Mouse (Mus musculus) liver, embryonic 15.5 days (tissue): ENCODE results near the gene Zmpste24. TPM values are rescaled to one million over a fixed set of nuclear protein-coding genes. Genes with fewer than 3 reads are reported as not detected.

Experiments used
- ATAC-seq: fragments of 200-750 bp; cut with Nextera tagmentation; 2 replicates; pipeline ENCODE4 v1.8.0; 2017; ENCODE audit warnings: moderate number of reproducible peaks, mild to moderate bottlenecking, moderate library complexity; ENCODE audit not compliant: insufficient read depth
- H3K27ac ChIP-seq: fragments of 300-500 bp; sonication (generic); replicated peaks from 2 replicates; pipeline ENCODE4 v1.5.1; 2015; ENCODE audit warnings: mild to moderate bottlenecking, inconsistent platforms
- H3K27me3 ChIP-seq: fragments of 300-500 bp; sonication (generic); 2 replicates; pipeline ENCODE4 v1.6.1; 2015; ENCODE audit warnings: mild to moderate bottlenecking, inconsistent platforms
- H3K36me3 ChIP-seq: fragments of 300-500 bp; sonication (generic); replicated peaks from 2 replicates; pipeline ENCODE4 v1.6.1; 2015; ENCODE audit warnings: moderate library complexity, mild to moderate bottlenecking, inconsistent platforms
- H3K4me1 ChIP-seq: fragments of 300-500 bp; sonication (generic); replicated peaks from 2 replicates; pipeline ENCODE4 v1.6.1; 2015; ENCODE audit warnings: inconsistent platforms
- H3K4me2 ChIP-seq: fragments of 300-500 bp; sonication (generic); 2 replicates; pipeline ENCODE4 v1.6.1; 2015; ENCODE audit warnings: moderate library complexity, mild to moderate bottlenecking, inconsistent platforms
- H3K4me3 ChIP-seq: fragments of 300-500 bp; sonication (generic); replicated peaks from 2 replicates; pipeline ENCODE4 v1.5.1; 2015; ENCODE audit warnings: mild to moderate bottlenecking, inconsistent platforms
- H3K9ac ChIP-seq: fragments of 300-500 bp; sonication (generic); 2 replicates; pipeline ENCODE4 v1.6.1; 2015; ENCODE audit warnings: moderate library complexity, mild to moderate bottlenecking, inconsistent platforms
- H3K9me3 ChIP-seq: fragments of 300-500 bp; sonication (generic); replicated peaks from 2 replicates; pipeline ENCODE4 v1.6.1; 2016; ENCODE audit warnings: inconsistent platforms
- WGBS: fragments of 180-500 bp; shearing (Covaris S2); methylation state at CpG from one replicate; pipeline ENCODE4 v1.1.7; 2015; ENCODE audit warnings: mixed read lengths; ENCODE audit not compliant: insufficient replicate concordance; 5-methylcytosine and 5-hydroxymethylcytosine counted together
- polyA plus RNA-seq: library from polyadenylated mRNA; unstranded; fragments of >200 nt; fragmentation: Nextera tagmentation; extraction: Ambion mirVana; gene quantifications from 2 replicates; pipeline ENCODE4 v1.2.1, GENCODE M21; 2015

Gene Zmpste24
- polyA plus RNA-seq, 1 experiment from 2014 or later: 20.3 TPM

GRCm38 (mm10) chr4:121031440-121031839 lies 66.6 kb downstream of the Zmpste24 start:
- Histone ChIP-seq H3K27ac (no peak overlapping the region), H3K4me1 (peaks cover 5% of the 10 kb centered on the region; the same call in 1 of the 2 replicates), H3K9ac (no peak overlapping the region), H3K36me3 (no peaks in the 10 kb centered on the region), H3K4me3 (no peak overlapping the region), H3K9me3 (no peaks in the 10 kb centered on the region), H3K4me2 (no peak overlapping the region), H3K27me3 (no peaks in the 10 kb centered on the region)
- no peak for ATAC-seq
- WGBS: 44% methylated on average over 4 of the region's 4 CpGs

GRCm38 (mm10) chr4:121029632-121030031 lies 68.4 kb downstream of the Zmpste24 start:
- Histone ChIP-seq H3K4me3 (no peak overlapping the region), H3K36me3 (no peaks in the 10 kb centered on the region)
- whole genome bisulfite sequencing: 61% methylated on average over 3 of the region's 3 CpGs

GRCm38 (mm10) chr4:121028659-121029392 lies 69.2 kb downstream of the Zmpste24 start:
- WGBS: 31% methylated on average over 14 of the region's 14 CpGs
- H3K4me1 ChIP-seq: peaks cover 20% of the 10 kb centered on the region; the same call in 1 of the 2 replicates

More at GRCm38 (mm10) chr4:121029632-121030031, 68.4 kb downstream of the Zmpste24 start:
- H3K4me2 ChIP-seq: no peak overlapping the region
- ATAC-seq: no peak
- peaks cover 17% of the 10 kb centered on the region; the same call in 1 of the 2 replicates for H3K4me1 ChIP-seq
- no peaks in the 10 kb centered on the region for H3K27me3 ChIP-seq
- no peak overlapping the region for H3K9ac ChIP-seq
- H3K27ac ChIP-seq: no peak overlapping the region
- no peaks in the 10 kb centered on the region for H3K9me3 ChIP-seq

GRCm38 (mm10) chr4:121028146-121028545 lies 69.9 kb downstream of the Zmpste24 start:
- Histone ChIP-seq H3K4me2 (no peak overlapping the region), H3K9me3 (no peaks in the 10 kb centered on the region), H3K4me1 (peaks cover 20% of the 10 kb centered on the region; the same call in 1 of the 2 replicates), H3K27ac (no peak overlapping the region), H3K9ac (no peak overlapping the region), H3K4me3 (no peak overlapping the region), H3K27me3 (no peaks in the 10 kb centered on the region), H3K36me3 (no peaks in the 10 kb centered on the region)
- WGBS: 49% methylated on average over 1 of the region's 1 CpGs
- ATAC-seq: no peak

More at GRCm38 (mm10) chr4:121028659-121029392, 69.2 kb downstream of the Zmpste24 start:
- no peak for ATAC-seq
- no peaks in the 10 kb centered on the region for H3K9me3 ChIP-seq
- no peak overlapping the region for H3K9ac ChIP-seq
- H3K4me3 ChIP-seq: no peak overlapping the region
- no peaks in the 10 kb centered on the region for H3K27me3 ChIP-seq
- H3K27ac ChIP-seq: no peak overlapping the region
- no peaks in the 10 kb centered on the region for H3K36me3 ChIP-seq
- no peak overlapping the region for H3K4me2 ChIP-seq

- H3K9me3 ChIP-seq: no peaks in the 10 kb centered on the region
- no peaks in the 10 kb centered on the region for H3K36me3 ChIP-seq
- no peak overlapping the region for H3K9ac ChIP-seq
- peaks cover 33% of the 10 kb centered on the region for H3K4me1 ChIP-seq
- peak; percentile 49 for ATAC-seq
- H3K27me3 ChIP-seq: 0 out of 2 replicates have a peak, but pooled peaks cover 4% of the 10 kb centered on the region
- H3K27ac ChIP-seq: no peak overlapping the region
- H3K4me3 ChIP-seq: no peak overlapping the region
- WGBS: 25% methylated on average over 2 of the region's 2 CpGs
- no peak overlapping the region for H3K4me2 ChIP-seq
Measured at GRCm38 (mm10) chr4:121025681-121026080, 72.4 kb downstream of the Zmpste24 start.

GRCm38 (mm10) chr4:121023941-121024340 lies 74.1 kb downstream of the Zmpste24 start:
- Histone ChIP-seq H3K36me3 (no peaks in the 10 kb centered on the region), H3K9ac (no peak overlapping the region), H3K27ac (peak overlapping the region; percentile 16; the same call in 1 of the 2 replicates), H3K27me3 (0 out of 2 replicates have a peak, but pooled peaks cover 4% of the 10 kb centered on the region), H3K9me3 (no peaks in the 10 kb centered on the region), H3K4me2 (no peak overlapping the region), H3K4me1 (peaks cover 37% of the 10 kb centered on the region), H3K4me3 (no peak overlapping the region)
- 53% methylated on average over 2 of the region's 2 CpGs for WGBS
- ATAC-seq: peak; percentile 33; the same call in 1 of the 2 replicates

GRCm38 (mm10) chr4:121023464-121023863 lies 74.6 kb downstream of the Zmpste24 start:
- H3K9me3 ChIP-seq: no peaks in the 10 kb centered on the region
- H3K4me2 ChIP-seq: no peak overlapping the region
- no peak overlapping the region for H3K27ac ChIP-seq
- 0 out of 2 replicates have a peak, but pooled peaks cover 4% of the 10 kb centered on the region for H3K27me3 ChIP-seq
- H3K36me3 ChIP-seq: no peaks in the 10 kb centered on the region
- H3K4me1 ChIP-seq: peaks cover 35% of the 10 kb centered on the region
- no peak overlapping the region for H3K4me3 ChIP-seq
- no peak overlapping the region for H3K9ac ChIP-seq
- no peak for ATAC-seq
- WGBS: 59% methylated on average over 7 of the region's 7 CpGs

- peaks cover 43% of the 10 kb centered on the region for H3K4me1 ChIP-seq
- no peaks in the 10 kb centered on the region for H3K36me3 ChIP-seq
- H3K27me3 ChIP-seq: 0 out of 2 replicates have a peak, but pooled peaks cover 4% of the 10 kb centered on the region
- H3K4me2 ChIP-seq: no peak overlapping the region
- H3K9me3 ChIP-seq: no peaks in the 10 kb centered on the region
- no peak for ATAC-seq
- no peak overlapping the region for H3K9ac ChIP-seq
- H3K4me3 ChIP-seq: no peak overlapping the region
- no peak overlapping the region for H3K27ac ChIP-seq
Measured at GRCm38 (mm10) chr4:121021911-121022310, 76.1 kb downstream of the Zmpste24 start.

- Histone ChIP-seq H3K4me2 (no peak overlapping the region), H3K27me3 (0 out of 2 replicates have a peak, but pooled peaks cover 4% of the 10 kb centered on the region), H3K9ac (no peak overlapping the region), H3K4me1 (peaks cover 43% of the 10 kb centered on the region), H3K36me3 (no peaks in the 10 kb centered on the region), H3K27ac (no peak overlapping the region), H3K4me3 (no peak overlapping the region), H3K9me3 (no peaks in the 10 kb centered on the region)
- 60% methylated on average over 10 of the region's 10 CpGs for WGBS
- no peak for ATAC-seq
Measured at GRCm38 (mm10) chr4:121020040-121020790, 77.8 kb downstream of the Zmpste24 start.

GRCm38 (mm10) chr4:121018250-121018649 lies 79.8 kb downstream of the Zmpste24 start:
- 0 out of 2 replicates have a peak, but pooled peaks cover 4% of the 10 kb centered on the region for H3K27me3 ChIP-seq
- no peaks in the 10 kb centered on the region for H3K9me3 ChIP-seq
- H3K4me1 ChIP-seq: peaks cover 56% of the 10 kb centered on the region
- H3K36me3 ChIP-seq: no peaks in the 10 kb centered on the region
- WGBS: 47% methylated on average over 3 of the region's 3 CpGs
- no peak overlapping the region for H3K9ac ChIP-seq
- no peak overlapping the region for H3K4me3 ChIP-seq
- ATAC-seq: no peak
- H3K27ac ChIP-seq: no peak overlapping the region
- no peak overlapping the region for H3K4me2 ChIP-seq
